Mouse (Mus musculus): Measurements from ENCODE around the gene Tuba1a. TPM values are rescaled to one million over a fixed set of nuclear protein-coding genes. Genes with fewer than 3 reads are reported as not detected.
"Not testable (repeated sequence)": the region's sequence is repeated elsewhere in the genome, so short reads cannot be mapped to it uniquely, and the experiment has no call there.

The Tuba1a gene
- polyA plus RNA-seq, 1 experiment from 2014 or later: 1,118 TPM

DNA sequence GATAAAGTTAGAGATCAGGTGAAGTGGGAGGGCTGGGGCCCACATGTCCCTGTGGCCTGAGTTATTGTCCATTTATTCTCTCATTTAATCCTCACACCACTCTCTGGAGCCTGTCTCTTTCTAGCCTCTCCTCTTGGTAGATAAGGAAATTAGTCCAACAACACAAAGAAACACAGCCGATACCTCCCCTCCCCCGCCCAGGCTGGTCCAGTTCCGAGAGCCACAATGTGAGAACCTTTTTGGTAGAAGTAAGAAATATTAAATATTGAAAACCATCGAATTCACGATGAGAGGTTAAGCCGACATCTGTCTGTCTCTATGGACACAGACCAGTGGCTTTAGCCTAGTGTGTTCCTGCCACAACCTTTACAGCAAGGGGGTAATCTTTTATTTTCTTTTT lies 31.2 kb upstream of the Tuba1a start:
- Histone ChIP-seq H3K9me3 (replicated peaks) (no peaks in the 10 kb centered on the region), H3K27ac (ENCODE audit: poor library complexity, severe bottlenecking) (peak overlapping the region; percentile 98), H3K4me2 (peak overlapping the region; percentile 78), H3K36me3 (no peaks in the 10 kb centered on the region), H3K27me3 (replicated peaks) (no peaks in the 10 kb centered on the region), H3K4me3 (no peak overlapping the region), H3K9ac (peak overlapping the region; percentile 82; the same call in 1 of the 2 replicates), H3K4me1 (replicated peaks) (peaks cover 51% of the 10 kb centered on the region)
- ATAC-seq (ENCODE audit: insufficient number of reproducible peaks, low FRiP score): no peak
- 36% methylated on average over 6 of the region's 6 CpGs for WGBS

DNA sequence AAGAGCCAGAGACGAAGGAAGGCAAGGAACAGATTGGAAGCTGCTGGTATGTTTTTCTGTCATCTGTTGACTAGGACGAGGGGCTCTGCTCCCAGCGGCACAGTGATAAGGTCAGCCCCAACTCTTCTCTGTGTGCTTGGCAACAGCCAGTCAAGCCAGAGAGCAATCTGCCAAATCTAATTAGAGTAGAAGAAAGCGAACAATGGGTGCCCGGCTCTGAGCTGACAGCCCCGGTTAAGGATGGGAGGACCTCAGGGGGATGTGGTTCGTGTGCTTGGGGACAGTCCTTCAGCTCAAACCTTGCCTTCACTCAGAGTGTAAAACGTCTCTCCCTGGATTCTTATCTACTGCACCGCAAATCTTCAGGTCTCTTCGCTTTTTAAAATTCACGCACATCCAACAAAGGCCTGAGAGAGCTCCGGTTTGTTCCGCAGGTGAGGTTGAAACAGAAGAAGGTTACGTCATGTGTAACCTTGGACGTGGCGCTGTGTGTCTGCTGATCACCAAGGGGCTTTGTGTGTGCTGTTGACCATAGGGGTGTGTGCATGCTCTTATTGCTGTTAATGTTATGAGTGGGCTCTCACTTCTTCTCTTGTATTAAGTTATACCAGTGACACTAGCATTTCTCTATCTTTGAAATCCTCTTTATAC lies 30.1 kb upstream of the Tuba1a start:
- H3K27me3 ChIP-seq (replicated peaks): no peaks in the 10 kb centered on the region
- H3K4me2 ChIP-seq: peak overlapping the region; percentile 44
- H3K9me3 ChIP-seq (replicated peaks): no peaks in the 10 kb centered on the region
- H3K27ac ChIP-seq (ENCODE audit: poor library complexity, severe bottlenecking): peak overlapping the region; percentile 55
- H3K4me3 ChIP-seq: peak overlapping the region; percentile 9; the same call in 1 of the 2 replicates
- peak overlapping the region; percentile 21; the same call in 1 of the 2 replicates for H3K9ac ChIP-seq
- no peaks in the 10 kb centered on the region for H3K36me3 ChIP-seq
- 31% methylated on average over 16 of the region's 16 CpGs for WGBS
- ATAC-seq (ENCODE audit: insufficient number of reproducible peaks, low FRiP score): no peak
- peaks cover 44% of the 10 kb centered on the region for H3K4me1 ChIP-seq (replicated peaks)

DNA sequence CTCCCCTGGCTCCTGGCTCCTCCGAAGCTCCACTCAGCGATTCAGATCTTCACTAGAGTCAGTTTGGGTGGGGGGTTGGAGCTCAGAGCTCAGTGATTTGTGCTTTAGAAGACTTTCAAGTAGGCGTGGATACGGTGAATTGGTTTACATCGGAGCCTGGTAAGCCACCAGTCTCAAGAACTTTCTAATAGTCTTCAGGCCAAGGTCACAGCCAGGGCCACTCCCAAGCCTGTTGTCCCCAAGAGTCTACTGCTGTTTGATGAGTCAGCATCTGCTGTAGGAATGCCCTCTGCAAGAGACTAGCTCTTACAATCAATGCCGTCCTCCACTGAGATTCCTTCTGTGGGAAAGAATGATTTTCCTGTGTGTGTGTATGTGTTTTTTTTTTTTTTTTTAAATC lies 28.6 kb upstream of the Tuba1a start:
- Histone ChIP-seq H3K4me3 (no peak overlapping the region), H3K27ac (ENCODE audit: poor library complexity, severe bottlenecking) (no peak overlapping the region), H3K4me2 (no peak overlapping the region), H3K4me1 (replicated peaks) (peaks cover 44% of the 10 kb centered on the region), H3K36me3 (no peaks in the 10 kb centered on the region), H3K27me3 (replicated peaks) (no peaks in the 10 kb centered on the region), H3K9me3 (replicated peaks) (no peaks in the 10 kb centered on the region), H3K9ac (no peak overlapping the region)
- no peak for ATAC-seq (ENCODE audit: insufficient number of reproducible peaks, low FRiP score)
- 73% methylated on average over 6 of the region's 6 CpGs for WGBS

DNA sequence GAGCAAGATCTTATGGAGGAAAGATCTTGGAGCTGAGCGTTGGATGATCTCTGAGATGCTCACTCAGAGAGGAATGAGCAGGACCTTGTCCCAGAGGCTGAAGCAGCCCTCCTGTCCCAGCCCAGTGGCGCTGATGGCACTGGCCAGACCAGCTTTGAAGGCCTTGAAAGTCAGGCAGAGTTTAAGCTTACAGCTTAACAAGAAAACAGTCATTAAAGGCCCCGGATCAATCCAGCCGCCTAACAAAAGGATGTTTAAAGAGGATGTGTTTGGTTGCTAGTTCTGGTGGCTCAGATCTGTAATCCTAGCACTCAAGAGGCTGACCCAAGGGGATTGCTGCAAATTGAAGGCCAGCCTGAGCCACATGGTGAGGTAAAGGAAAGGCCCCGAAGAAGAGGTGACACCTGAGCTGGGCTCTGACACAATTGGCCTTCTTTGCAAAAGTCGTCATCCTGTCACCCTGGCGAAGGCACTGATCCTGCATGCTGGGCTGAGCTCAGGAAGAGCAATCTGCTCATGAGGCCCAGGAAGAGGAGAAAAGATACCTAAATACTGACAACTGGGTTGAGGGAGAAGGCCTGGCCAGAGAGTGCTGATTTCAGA lies 26.6 kb upstream of the Tuba1a start:
- no peaks in the 10 kb centered on the region for H3K9me3 ChIP-seq (replicated peaks)
- no peak for ATAC-seq (ENCODE audit: insufficient number of reproducible peaks, low FRiP score)
- H3K4me1 ChIP-seq (replicated peaks): peaks cover 39% of the 10 kb centered on the region
- WGBS: 63% methylated on average over 7 of the region's 7 CpGs
- H3K4me3 ChIP-seq: no peak overlapping the region
- H3K36me3 ChIP-seq: no peaks in the 10 kb centered on the region
- no peak overlapping the region for H3K9ac ChIP-seq
- no peak overlapping the region for H3K27ac ChIP-seq (ENCODE audit: poor library complexity, severe bottlenecking)
- H3K27me3 ChIP-seq (replicated peaks): no peaks in the 10 kb centered on the region
- no peak overlapping the region for H3K4me2 ChIP-seq

DNA sequence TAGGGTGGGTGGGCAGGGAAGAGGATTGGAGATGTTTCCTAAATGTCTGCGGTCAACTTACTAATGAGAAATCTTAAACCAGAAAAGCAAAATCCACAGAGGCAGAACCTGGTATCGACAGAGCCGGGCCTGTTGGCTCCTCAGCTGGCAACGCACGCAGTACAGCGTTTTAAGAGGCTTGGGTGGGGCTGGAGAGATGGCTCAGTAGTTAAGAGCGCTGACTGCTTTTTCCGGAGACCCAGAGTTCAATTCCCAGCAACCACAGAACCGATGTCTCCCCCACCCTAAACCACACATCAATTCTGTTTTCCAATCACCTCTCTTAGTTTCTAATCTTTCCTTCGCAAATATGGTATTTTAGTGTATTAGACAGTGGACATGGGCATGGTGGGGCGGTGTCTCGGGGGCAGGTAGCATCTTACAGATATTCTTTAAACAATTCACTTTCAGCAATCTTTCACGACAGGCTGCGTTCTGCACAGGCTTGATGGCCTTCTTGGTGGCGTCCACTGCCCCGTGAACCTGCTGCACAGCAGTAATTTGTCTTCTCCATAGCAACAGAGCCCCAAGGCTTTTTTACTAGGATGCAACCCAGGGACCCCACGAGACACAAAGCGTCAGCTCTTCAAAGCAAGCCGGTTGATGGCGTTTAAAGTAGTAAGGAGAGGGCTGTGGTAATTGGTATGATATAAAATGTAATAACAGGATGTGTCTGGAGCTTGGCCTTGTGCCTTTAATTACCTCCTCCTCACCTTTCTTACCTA lies 25.1 kb upstream of the Tuba1a start:
- H3K4me2 ChIP-seq: no peak overlapping the region
- no peak for ATAC-seq (ENCODE audit: insufficient number of reproducible peaks, low FRiP score)
- no peak overlapping the region for H3K4me3 ChIP-seq
- H3K27ac ChIP-seq (ENCODE audit: poor library complexity, severe bottlenecking): no peak overlapping the region; the same call in 1 of the 2 replicates
- no peak overlapping the region for H3K9ac ChIP-seq
- H3K36me3 ChIP-seq: no peaks in the 10 kb centered on the region
- H3K27me3 ChIP-seq (replicated peaks): no peaks in the 10 kb centered on the region
- no peaks in the 10 kb centered on the region for H3K9me3 ChIP-seq (replicated peaks)
- WGBS: 72% methylated on average over 20 of the region's 20 CpGs
- H3K4me1 ChIP-seq (replicated peaks): peaks cover 32% of the 10 kb centered on the region

DNA sequence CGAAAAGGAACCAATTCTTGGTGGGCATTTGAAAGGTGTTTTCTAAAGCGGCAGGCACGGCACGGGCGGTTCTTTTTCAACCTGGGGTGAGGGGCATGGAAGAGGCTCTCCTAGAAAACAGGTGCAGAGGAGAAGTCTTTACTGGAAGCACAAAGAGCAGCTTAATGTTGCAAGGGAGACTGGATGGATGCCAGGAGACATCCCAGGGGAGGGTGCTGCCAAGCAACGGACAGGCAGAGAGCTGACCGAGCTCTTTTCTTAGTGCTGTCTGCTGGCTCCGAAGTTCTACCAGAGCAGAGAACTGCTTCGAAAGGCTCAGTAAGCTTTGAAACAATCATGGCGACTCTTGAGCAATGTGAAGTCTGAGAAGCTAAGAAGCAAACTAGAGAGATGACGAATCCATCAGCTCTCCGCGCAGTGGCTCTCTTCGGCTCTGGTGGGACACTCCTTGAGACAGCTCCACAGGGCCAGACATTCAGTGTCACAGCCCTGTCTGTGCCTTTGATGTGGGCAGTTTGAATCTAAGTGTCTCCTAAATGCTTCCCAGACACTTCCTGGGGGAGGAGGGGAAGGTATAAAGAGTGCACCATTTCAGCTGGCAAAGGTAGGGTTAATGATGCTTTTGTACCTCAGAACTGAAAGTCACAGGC lies 24.4 kb upstream of the Tuba1a start:
- no peaks in the 10 kb centered on the region for H3K9me3 ChIP-seq (replicated peaks)
- peak overlapping the region; percentile 45; the same call in 1 of the 2 replicates for H3K27ac ChIP-seq (ENCODE audit: poor library complexity, severe bottlenecking)
- no peaks in the 10 kb centered on the region for H3K27me3 ChIP-seq (replicated peaks)
- peak overlapping the region; percentile 17; the same call in 1 of the 2 replicates for H3K4me2 ChIP-seq
- WGBS: 63% methylated on average over 14 of the region's 14 CpGs
- H3K36me3 ChIP-seq: no peaks in the 10 kb centered on the region
- ATAC-seq (ENCODE audit: insufficient number of reproducible peaks, low FRiP score): no peak
- H3K9ac ChIP-seq: no peak overlapping the region
- no peak overlapping the region for H3K4me3 ChIP-seq
- H3K4me1 ChIP-seq (replicated peaks): peaks cover 25% of the 10 kb centered on the region

DNA sequence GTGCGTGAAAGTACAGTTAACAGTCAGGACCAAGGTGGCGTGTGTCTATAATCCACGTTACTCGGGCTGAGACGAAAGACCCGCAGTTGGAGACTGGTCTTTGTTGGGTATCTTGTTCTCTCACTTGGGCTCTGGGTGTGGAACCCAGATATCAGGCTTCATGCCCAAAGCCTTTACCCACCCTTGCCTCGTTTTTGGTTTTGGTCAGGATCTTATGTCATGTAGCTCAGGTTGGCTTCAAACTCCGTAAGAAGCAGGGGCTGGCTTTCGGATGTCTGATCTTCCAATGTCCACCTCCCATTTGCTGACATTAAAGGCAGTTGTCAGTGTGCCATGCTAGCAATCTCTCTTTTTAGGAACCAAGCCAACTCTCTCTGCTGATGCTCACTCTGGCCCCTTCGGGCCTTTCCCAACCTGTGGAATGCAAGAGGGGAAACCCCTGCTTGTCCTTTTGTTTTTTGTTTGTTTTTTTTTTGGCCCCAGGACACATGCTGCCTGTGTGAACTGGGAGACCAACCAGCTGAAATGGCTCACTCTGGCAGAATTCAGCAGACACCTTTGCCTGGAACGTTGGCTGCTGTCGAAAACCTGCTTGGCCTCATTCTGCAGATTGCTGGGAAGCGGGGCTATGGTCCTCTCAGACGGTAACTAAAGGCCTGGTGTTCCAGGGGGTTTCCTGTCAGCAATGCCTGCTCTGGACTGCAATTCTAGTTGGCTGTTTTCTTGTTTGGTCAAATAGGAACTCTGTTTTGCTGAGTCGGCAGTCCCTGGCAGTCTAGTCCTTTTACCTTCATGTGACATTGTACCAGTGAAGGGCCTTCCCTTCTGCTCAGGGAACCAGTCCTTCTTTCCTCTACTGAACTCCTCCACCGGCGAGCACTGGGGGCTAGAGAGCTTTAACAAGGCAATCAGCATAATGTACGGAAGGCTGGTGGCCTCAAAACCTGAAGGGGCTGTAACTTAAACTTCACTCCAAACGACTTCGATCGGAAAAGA lies 23.6 kb upstream of the Tuba1a start:
- Histone ChIP-seq H3K36me3 (no peaks in the 10 kb centered on the region), H3K4me1 (replicated peaks) (peaks cover 23% of the 10 kb centered on the region), H3K27ac (ENCODE audit: poor library complexity, severe bottlenecking) (peak overlapping the region; percentile 45), H3K9ac (no peak overlapping the region), H3K27me3 (replicated peaks) (no peaks in the 10 kb centered on the region), H3K4me3 (no peak overlapping the region), H3K9me3 (replicated peaks) (no peaks in the 10 kb centered on the region), H3K4me2 (0 out of 2 replicates have a peak overlapping the region, but pooled peaks have one; percentile 0)
- no peak for ATAC-seq (ENCODE audit: insufficient number of reproducible peaks, low FRiP score)
- WGBS: 65% methylated on average over 21 of the region's 21 CpGs

DNA sequence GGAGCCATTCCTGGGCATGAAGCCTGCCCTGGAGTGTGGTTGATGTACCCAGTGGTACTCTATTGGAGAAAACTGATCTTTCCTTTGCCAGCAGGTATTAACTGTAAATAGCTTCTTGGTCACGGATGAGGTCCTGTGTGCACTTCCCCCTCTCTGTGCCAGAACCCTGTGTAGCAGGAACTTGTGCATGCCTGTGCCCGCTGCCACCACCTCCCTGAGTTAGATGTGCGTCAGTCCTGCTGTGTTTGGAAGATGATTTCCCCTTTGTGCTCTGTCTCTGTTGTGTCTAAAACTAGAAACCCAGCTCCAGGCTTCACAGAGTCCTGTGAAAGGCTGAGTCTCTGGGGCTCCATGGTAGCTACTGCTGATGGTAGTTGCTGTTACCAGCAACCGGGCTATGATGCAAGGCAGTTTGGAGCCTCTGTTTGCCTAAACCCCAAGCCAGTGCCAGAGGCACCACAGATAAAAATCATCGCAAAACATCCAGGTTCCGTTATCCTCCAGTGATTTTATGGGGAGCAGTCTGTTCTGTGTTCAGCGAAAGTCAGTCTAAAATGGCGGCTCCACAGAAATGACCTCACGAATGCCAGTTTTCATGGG lies 19.6 kb upstream of the Tuba1a start:
- no peak for ATAC-seq (ENCODE audit: insufficient number of reproducible peaks, low FRiP score)
- Histone ChIP-seq H3K36me3 (no peaks in the 10 kb centered on the region), H3K4me2 (no peak overlapping the region), H3K27me3 (replicated peaks) (no peaks in the 10 kb centered on the region), H3K4me1 (replicated peaks) (peaks cover 43% of the 10 kb centered on the region), H3K9me3 (replicated peaks) (no peaks in the 10 kb centered on the region), H3K27ac (ENCODE audit: poor library complexity, severe bottlenecking) (no peak overlapping the region), H3K9ac (no peak overlapping the region), H3K4me3 (no peak overlapping the region)
- 88% methylated on average over 9 of the region's 9 CpGs for WGBS

DNA sequence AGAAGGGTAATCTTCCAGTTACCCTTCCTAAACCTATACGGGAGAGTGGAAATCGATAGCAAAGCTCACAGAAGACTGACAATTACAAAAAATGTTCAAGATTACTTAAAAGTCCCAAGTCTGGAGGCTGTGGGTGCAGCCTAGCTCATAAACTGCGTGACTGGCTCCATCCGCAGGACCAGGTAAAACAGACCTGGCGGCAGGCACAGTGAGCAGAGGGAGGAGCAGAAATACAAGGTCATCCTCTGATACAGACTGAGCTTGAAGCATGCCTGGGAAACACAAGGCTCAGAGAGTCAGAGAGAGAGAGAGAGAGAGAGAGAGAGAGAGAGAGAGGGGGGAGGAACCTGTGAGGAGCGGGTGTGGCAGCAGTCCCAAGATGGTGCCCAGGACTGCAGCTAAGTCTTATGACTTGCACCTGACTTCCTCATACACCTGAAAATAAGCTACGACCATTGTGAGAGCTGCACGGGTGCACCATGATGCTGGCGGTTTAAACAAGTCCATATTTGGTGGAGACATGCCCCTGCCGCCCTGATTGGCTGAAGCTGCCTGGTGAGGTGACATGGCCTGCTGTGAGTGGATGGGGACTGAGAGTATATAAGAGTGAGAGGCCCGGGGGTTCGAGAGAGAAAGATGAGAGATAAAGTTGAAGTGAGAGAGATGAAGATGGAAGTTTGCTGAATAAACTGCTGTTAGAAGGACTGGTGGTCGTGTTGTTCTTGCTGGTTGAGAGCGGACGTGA lies 18.2 kb upstream of the Tuba1a start:
- H3K9me3 ChIP-seq (replicated peaks); H3K27ac ChIP-seq (ENCODE audit: poor library complexity, severe bottlenecking); H3K4me2 ChIP-seq; H3K4me3 ChIP-seq; H3K27me3 ChIP-seq (replicated peaks); ATAC-seq (ENCODE audit: insufficient number of reproducible peaks, low FRiP score); H3K36me3 ChIP-seq; H3K9ac ChIP-seq: not testable (repeated sequence)
- WGBS: 67% methylated on average over 15 of the region's 15 CpGs
- H3K4me1 ChIP-seq (replicated peaks): peaks cover 29% of the 10 kb centered on the region
